Mouse (Mus musculus): ENCODE results near the gene Susd3.
A peak's percentile ranks its signal among the peaks of the same experiment; 100 is the strongest.

- peak; percentile 96 for TF ChIP-seq CTCF (IDR thresholded peaks at IDR 0.05)
- TF ChIP-seq POLR2A (IDR thresholded peaks at IDR 0.05; ENCODE audit: insufficient read depth, low read depth, low read length) = 0 out of 2 replicates have a peak, but pooled peaks have one; percentile 17
Measured at GRCm38 (mm10) chr13:49205381-49205998, 43.0 kb downstream of the Susd3 start.
